Mouse (Mus musculus): ENCODE data around the gene Clybl.

DNA sequence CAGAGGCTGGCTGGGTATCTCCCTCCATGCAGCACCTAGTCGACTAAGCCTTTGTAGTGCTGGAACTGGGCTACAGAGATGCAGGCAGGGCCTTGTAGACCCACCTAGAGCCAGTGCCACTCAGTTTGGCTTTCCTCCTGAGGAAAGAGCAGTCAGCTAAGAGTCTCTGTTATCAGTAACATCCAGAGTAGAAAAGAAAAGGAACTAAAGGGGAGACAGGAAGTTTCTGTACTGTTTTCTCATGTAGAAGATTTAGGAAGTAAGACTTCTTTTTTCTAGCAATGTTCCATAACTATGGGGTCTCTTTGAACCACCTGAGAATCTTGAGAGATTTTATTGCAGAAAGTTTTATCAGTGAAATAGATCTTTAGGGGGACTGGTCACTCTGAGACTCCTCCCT is 36.1 kb upstream of the Clybl start:
- no peak for TF ChIP-seq POLR2A (IDR thresholded peaks at IDR 0.05; ENCODE audit: borderline replicate concordance, insufficient read depth, low read length)
- no peak for TF ChIP-seq CTCF (IDR thresholded peaks at IDR 0.05; ENCODE audit: borderline replicate concordance, insufficient read depth, low read depth, low read length)

Measured in cerebellum, adult 2 months (tissue).